Comparison of ENCODE assay signal across 7 mouse cellular contexts in genomic region chr3:122300983-122301919, GRCm38 (mm10). TPM values are rescaled to one million over a fixed set of nuclear protein-coding genes. Genes with fewer than 3 reads are reported as not detected.
A peak's percentile ranks its signal among the peaks of the same experiment; 100 is the strongest.
DNase-seq lines count a peak whose midpoint lies in the region; ATAC-seq and TF ChIP-seq lines count a peak whose summit lies in the region.

No protein-coding gene starts in this region.

- H3K4me1 ChIP-seq in lung, postnatal 0 days (ENCODE audit: insufficient read depth, low read depth, low read length), result no peaks in the 10 kb centered on the region
- H3K4me1 ChIP-seq in megakaryocyte, embryonic 14.5 days, result peaks cover 26% of the 10 kb centered on the region

- peak; percentile 24 for DNase-seq in lung, postnatal 10 days
- DNase-seq in lung, postnatal 0 days (ENCODE audit: low spot score), result no peak
- peak; percentile 61 for DNase-seq in brain, embryonic 14.5 days (ENCODE audit: low read depth)
- peak; percentile 29 to 35 for DNase-seq in heart, postnatal 14 days
- peak; percentile 46 to 59 for DNase-seq in layer of hippocampus, postnatal 10 days (ENCODE audit: low spot score in 2 of 2)
- peak; percentile 63 for DNase-seq in thymus, postnatal 14 days

- ATAC-seq in lung, postnatal 0 days, result no peak; the same call in 1 of the 2 replicates

- H3K9me3 ChIP-seq in lung, postnatal 0 days (ENCODE audit: low read length), result no peaks in the 10 kb centered on the region
- H3K9me3 ChIP-seq in megakaryocyte, embryonic 14.5 days, result no peaks in the 10 kb centered on the region

- no peak overlapping the region for H3K9ac ChIP-seq in lung, postnatal 0 days (replicated peaks; ENCODE audit: low read depth)

- no peak overlapping the region for H3K4me3 ChIP-seq in lung, postnatal 0 days (ENCODE audit: low read depth, low read length)
- H3K4me3 ChIP-seq in megakaryocyte, embryonic 14.5 days (replicated peaks), result peak overlapping the region; percentile 75

- WGBS in lung, postnatal 0 days, result 52% methylated on average over 9 of the region's 9 CpGs

- TF ChIP-seq EP300 in lung, postnatal 0 days (IDR thresholded peaks at IDR 0.05), result no peak

- H3K27me3 ChIP-seq in lung, postnatal 0 days (replicated peaks; ENCODE audit: insufficient read depth, low read length), result no peaks in the 10 kb centered on the region
- H3K27me3 ChIP-seq in megakaryocyte, embryonic 14.5 days (replicated peaks), result peaks cover 25% of the 10 kb centered on the region

- intact Hi-C loops in heart, postnatal 14 days (cut with DNase I), result no loop called here

- H3K4me2 ChIP-seq in lung, postnatal 0 days (replicated peaks; ENCODE audit: low read depth, low read length), result no peak overlapping the region

- TF ChIP-seq POLR2A in brain, embryonic 14.5 days (IDR thresholded peaks at IDR 0.05; ENCODE audit: borderline replicate concordance, extremely low read depth, insufficient read depth, insufficient read length, poor library complexity, severe bottlenecking), result no peak

- no peak for TF ChIP-seq CTCF in lung, postnatal 0 days (IDR thresholded peaks at IDR 0.05)
- no peak for TF ChIP-seq CTCF in brain, embryonic 14.5 days (IDR thresholded peaks at IDR 0.05; ENCODE audit: borderline replicate concordance, extremely low read depth, insufficient read depth, insufficient read length)

- no peaks in the 10 kb centered on the region for H3K36me3 ChIP-seq in lung, postnatal 0 days (ENCODE audit: insufficient read depth, low read length)
- no peaks in the 10 kb centered on the region for H3K36me3 ChIP-seq in megakaryocyte, embryonic 14.5 days (replicated peaks; ENCODE audit: low read length)

- no peak overlapping the region for H3K27ac ChIP-seq in lung, postnatal 0 days (ENCODE audit: low read length)

RNA-seq across cellular contexts. Expression of gene Bcar3, which starts 7.3 kb away (rescaled TPM):
- polyA plus RNA-seq in lung, postnatal 0 days (2015; fragmentation: Nextera tagmentation; extraction: Ambion mirVana), result 27.6 and 38.3 TPM in 2 replicates
- 7.7 and 8.2 TPM in 2 replicates for polyA plus RNA-seq in brain, embryonic 14.5 days (2012; rRNA removed)
- total RNA-seq in heart, postnatal 14 days (2021), result 1 to 10 TPM; 8.0 to 9.0 TPM
- total RNA-seq in layer of hippocampus, postnatal 10 days (2021), result 1 to 10 TPM; 6.1 to 7.0 TPM
- polyA plus RNA-seq in megakaryocyte, embryonic 14.5 days (2012; ENCODE audit: insufficient read depth, low replicate concordance), result 2.4 and 3.6 TPM in 2 replicates

RNA-seq across cellular contexts. Expression of gene Dnttip2, which starts 27.1 kb away (rescaled TPM):
- 38.3 and 43.9 TPM in 2 replicates for polyA plus RNA-seq in lung, postnatal 0 days (2015; fragmentation: Nextera tagmentation; extraction: Ambion mirVana)
- polyA plus RNA-seq in brain, embryonic 14.5 days (2012; rRNA removed), result 24.2 and 27.7 TPM in 2 replicates
- 10 to 100 TPM; 23.9 to 24.1 TPM for total RNA-seq in heart, postnatal 14 days (2021)
- 10 to 100 TPM; 27.3 to 28.6 TPM for total RNA-seq in layer of hippocampus, postnatal 10 days (2021)
- 0.83 and 4.4 TPM in 2 replicates for polyA plus RNA-seq in megakaryocyte, embryonic 14.5 days (2012; ENCODE audit: insufficient read depth, low replicate concordance)

RNA-seq across cellular contexts. Expression of gene Gclm, which starts 55.9 kb away (rescaled TPM):
- 102 and 112 TPM in 2 replicates for polyA plus RNA-seq in lung, postnatal 0 days (2015; fragmentation: Nextera tagmentation; extraction: Ambion mirVana)
- polyA plus RNA-seq in brain, embryonic 14.5 days (2012; rRNA removed), result 27.7 and 29.0 TPM in 2 replicates
- total RNA-seq in heart, postnatal 14 days (2021), result 10 to 100 TPM; 57.2 to 61.6 TPM
- 10 to 100 TPM; 54.4 to 67.7 TPM for total RNA-seq in layer of hippocampus, postnatal 10 days (2021)
- polyA plus RNA-seq in megakaryocyte, embryonic 14.5 days (2012; ENCODE audit: insufficient read depth, low replicate concordance), result 799 and 1,910 TPM in 2 replicates
